Mouse (Mus musculus): ENCODE measurements around the gene Pla2g12a. TPM values are rescaled to one million over a fixed set of nuclear protein-coding genes. Genes with fewer than 3 reads are reported as not detected.

The Pla2g12a gene
- polyA plus RNA-seq (2012; rRNA removed) (16.4 and 18.0 TPM in 2 replicates), polyA plus RNA-seq (2014; fragmentation: Nextera tagmentation; extraction: Ambion mirVana) (26.2 and 27.5 TPM in 2 replicates)

DNA sequence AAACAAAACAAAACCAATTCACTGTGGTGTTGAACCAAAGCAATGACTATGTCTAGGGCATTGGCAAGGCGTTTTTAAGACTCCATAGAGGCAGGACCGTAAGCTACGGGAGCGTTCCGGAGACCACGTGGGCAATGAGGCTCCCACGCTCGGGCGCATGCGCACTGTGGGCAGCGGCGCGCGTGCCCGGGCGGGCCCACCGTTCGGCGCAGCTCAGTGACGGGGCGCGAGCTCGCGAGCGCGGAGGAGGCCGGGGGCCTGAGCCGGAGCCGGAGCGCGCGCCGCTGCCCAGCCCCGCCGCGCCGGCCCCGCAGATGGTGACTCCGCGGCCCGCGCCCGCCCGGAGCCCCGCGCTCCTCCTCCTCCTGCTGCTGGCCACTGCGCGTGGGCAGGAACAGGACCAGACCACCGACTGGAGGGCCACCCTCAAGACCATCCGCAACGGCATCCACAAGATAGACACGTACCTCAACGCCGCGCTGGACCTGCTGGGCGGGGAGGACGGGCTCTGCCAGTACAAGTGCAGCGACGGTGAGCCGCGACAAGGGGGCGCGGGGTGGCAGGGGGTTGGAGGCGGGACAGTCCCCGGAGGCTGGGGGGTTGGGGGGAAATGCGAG is at the start of gene Pla2g12a:
Pla2g12a (plus strand) TSS at position 202 of the 617 bp plus-strand sequence.
- H3K4me1 ChIP-seq (ENCODE audit: control insufficient read depth, insufficient read depth, low read length), result no peaks in the 10 kb centered on the region; the same call in 1 of the 2 replicates
- WGBS, result under 1% methylated on average over 66 of the region's 66 CpGs
- peak within 1 kb of the TSS; percentile 55; the same call in 1 of the 2 replicates for H3K27ac ChIP-seq (replicated peaks; ENCODE audit: low read depth, low read length)
- H3K27me3 ChIP-seq (ENCODE audit: control insufficient read depth, insufficient read depth, low read length), result no peaks in the 10 kb centered on the region
- no peaks in the 10 kb centered on the region for H3K9me3 ChIP-seq (ENCODE audit: control insufficient read depth, low read length)
- ATAC-seq (ENCODE audit: low FRiP score, low read depth), result peak; percentile 91
- H3K9ac ChIP-seq (ENCODE audit: low read depth, low read length, severe bottlenecking), result peak within 1 kb of the TSS; percentile 70
- H3K36me3 ChIP-seq (ENCODE audit: control insufficient read depth, insufficient read depth, low read length), result no peaks in the 10 kb centered on the region
- peak; percentile 85 for DNase-seq (ENCODE audit: low spot score)
- peak within 1 kb of the TSS; percentile 92 for H3K4me2 ChIP-seq (replicated peaks; ENCODE audit: low read depth, low read length, severe bottlenecking)
- TF ChIP-seq POLR2A (IDR thresholded peaks at IDR 0.05; ENCODE audit: borderline replicate concordance, extremely low read depth, insufficient read depth, insufficient read length), result no peak
- H3K4me3 ChIP-seq (replicated peaks; ENCODE audit: low read length), result peak within 1 kb of the TSS; percentile 60

DNA sequence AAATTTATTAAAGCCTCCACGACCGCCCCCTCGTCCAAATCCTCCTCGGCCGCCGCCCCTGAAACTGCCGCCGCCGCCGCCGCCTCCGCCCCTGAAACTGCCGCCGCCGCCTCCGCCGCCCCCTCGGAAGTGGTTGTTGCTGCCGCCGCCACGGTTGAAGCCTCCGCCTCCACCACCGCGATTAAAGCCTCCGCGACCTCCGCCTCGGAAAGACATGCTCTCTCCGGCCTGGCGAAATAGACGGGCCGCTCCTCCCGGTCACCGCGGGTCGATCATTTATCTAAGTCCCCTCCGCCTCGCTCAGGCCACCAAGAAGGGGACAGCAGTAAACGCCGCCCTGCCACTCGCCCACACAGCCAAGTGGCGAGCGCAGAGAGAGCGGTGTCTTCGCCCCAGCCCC is 47.8 kb upstream of the Pla2g12a start:
- WGBS, result under 1% methylated on average over 39 of the region's 45 CpGs
- ATAC-seq (ENCODE audit: low FRiP score, low read depth) (no peak), DNase-seq (ENCODE audit: low spot score) (no peak)
- Histone ChIP-seq H3K4me1 (ENCODE audit: control insufficient read depth, insufficient read depth, low read length) (peaks cover 9% of the 10 kb centered on the region; the same call in 1 of the 2 replicates), H3K27ac (replicated peaks; ENCODE audit: low read depth, low read length) (peak overlapping the region; percentile 91), H3K9ac (ENCODE audit: low read depth, low read length, severe bottlenecking) (peak overlapping the region; percentile 80), H3K4me3 (replicated peaks; ENCODE audit: low read length) (peak overlapping the region; percentile 95), H3K9me3 (ENCODE audit: control insufficient read depth, low read length) (no peaks in the 10 kb centered on the region), H3K36me3 (ENCODE audit: control insufficient read depth, insufficient read depth, low read length) (peaks cover 17% of the 10 kb centered on the region), H3K4me2 (replicated peaks; ENCODE audit: low read depth, low read length, severe bottlenecking) (peak overlapping the region; percentile 66), H3K27me3 (ENCODE audit: control insufficient read depth, insufficient read depth, low read length) (no peaks in the 10 kb centered on the region)
- no peak for TF ChIP-seq POLR2A (IDR thresholded peaks at IDR 0.05; ENCODE audit: borderline replicate concordance, extremely low read depth, insufficient read depth, insufficient read length)

DNA sequence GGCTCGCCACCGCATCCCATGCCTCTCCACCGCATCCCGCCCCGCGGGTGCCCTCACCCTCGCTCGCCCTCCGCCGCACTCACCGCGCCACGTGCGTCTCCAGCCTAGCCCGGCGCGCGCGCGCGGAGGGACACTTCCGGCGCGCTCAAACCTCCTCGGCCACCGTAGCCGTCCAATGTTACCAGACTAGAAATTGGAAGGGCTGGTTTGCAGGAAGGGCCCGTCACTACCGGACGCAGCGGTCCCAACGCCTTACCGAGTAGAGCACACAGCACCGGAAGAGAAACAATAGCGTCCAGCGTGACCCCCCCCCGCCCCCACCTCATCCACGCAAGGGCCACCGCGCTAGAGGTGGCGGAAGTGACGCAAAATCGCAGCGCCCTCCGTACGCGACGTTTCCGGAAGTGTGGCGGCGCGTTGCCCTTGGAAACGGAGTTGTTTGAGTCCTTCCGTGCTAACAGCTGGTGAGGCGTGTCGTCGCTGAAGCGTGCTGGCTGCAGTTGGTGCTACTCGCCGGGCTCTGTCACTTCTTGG is 47.3 kb upstream of the Pla2g12a start, which contains the start of gene Gar1:
Gar1 (minus strand) TSS at position 362 of the 534 bp plus-strand sequence.
- H3K9me3 ChIP-seq (ENCODE audit: control insufficient read depth, low read length), result no peaks in the 10 kb centered on the region
- peak within 1 kb of the TSS; percentile 80 for H3K9ac ChIP-seq (ENCODE audit: low read depth, low read length, severe bottlenecking)
- peaks cover 13% of the 10 kb centered on the region for H3K36me3 ChIP-seq (ENCODE audit: control insufficient read depth, insufficient read depth, low read length)
- ATAC-seq (ENCODE audit: low FRiP score, low read depth) (peak; percentile 94), DNase-seq (ENCODE audit: low spot score) (peak; percentile 97)
- under 1% methylated on average over 59 of the region's 60 CpGs for WGBS
- 0 out of 2 replicates have a peak, but pooled peaks have one; percentile 43 for TF ChIP-seq POLR2A (IDR thresholded peaks at IDR 0.05; ENCODE audit: borderline replicate concordance, extremely low read depth, insufficient read depth, insufficient read length)
- H3K4me2 ChIP-seq (replicated peaks; ENCODE audit: low read depth, low read length, severe bottlenecking), result peak within 1 kb of the TSS; percentile 69
- H3K4me1 ChIP-seq (ENCODE audit: control insufficient read depth, insufficient read depth, low read length), result peaks cover 9% of the 10 kb centered on the region; the same call in 1 of the 2 replicates
- peak within 1 kb of the TSS; percentile 91 for H3K27ac ChIP-seq (replicated peaks; ENCODE audit: low read depth, low read length)
- no peaks in the 10 kb centered on the region for H3K27me3 ChIP-seq (ENCODE audit: control insufficient read depth, insufficient read depth, low read length)
- peak within 1 kb of the TSS; percentile 95 for H3K4me3 ChIP-seq (replicated peaks; ENCODE audit: low read length)

DNA sequence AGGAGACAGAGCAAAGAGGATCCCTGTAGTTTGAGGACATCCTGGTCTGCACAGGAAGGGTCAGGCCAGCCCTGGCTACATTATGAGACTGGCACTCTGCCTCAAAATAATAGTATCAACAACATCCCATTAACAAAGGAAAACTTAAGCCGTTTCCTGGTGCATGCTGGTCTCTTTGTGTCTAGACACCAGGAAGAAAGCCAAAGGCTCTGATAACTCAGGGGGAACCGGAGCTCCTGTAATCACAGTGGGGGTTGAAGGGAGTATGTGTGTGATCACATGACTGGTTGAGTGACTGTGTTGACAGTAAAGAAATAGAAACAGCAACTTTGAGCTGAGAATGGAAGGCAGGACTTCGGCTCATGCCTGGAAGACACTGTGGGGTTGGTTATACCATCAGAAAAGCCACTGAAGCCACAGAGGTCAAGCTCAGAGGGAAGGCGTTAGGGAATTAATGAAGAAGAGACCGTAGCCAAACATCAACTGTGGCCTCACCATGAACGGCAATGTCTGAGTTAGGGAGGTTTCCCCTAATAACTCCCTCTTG is 42.9 kb upstream of the Pla2g12a start, which contains the start of gene Cfi:
Cfi (plus strand) TSS at position 497 of the 547 bp plus-strand sequence.
- H3K4me1 ChIP-seq (ENCODE audit: control insufficient read depth, insufficient read depth, low read length), result no peaks in the 10 kb centered on the region
- no peak within 1 kb of the TSS for H3K27ac ChIP-seq (replicated peaks; ENCODE audit: low read depth, low read length)
- no peaks in the 10 kb centered on the region for H3K9me3 ChIP-seq (ENCODE audit: control insufficient read depth, low read length)
- H3K9ac ChIP-seq (ENCODE audit: low read depth, low read length, severe bottlenecking), result no peak within 1 kb of the TSS
- TF ChIP-seq POLR2A (IDR thresholded peaks at IDR 0.05; ENCODE audit: borderline replicate concordance, extremely low read depth, insufficient read depth, insufficient read length), result no peak
- ATAC-seq (ENCODE audit: low FRiP score, low read depth), result no peak
- H3K36me3 ChIP-seq (ENCODE audit: control insufficient read depth, insufficient read depth, low read length), result no peaks in the 10 kb centered on the region
- H3K4me3 ChIP-seq (replicated peaks; ENCODE audit: low read length), result no peak within 1 kb of the TSS
- 76% methylated on average over 6 of the region's 6 CpGs for WGBS
- no peak within 1 kb of the TSS; the same call in 1 of the 2 replicates for H3K4me2 ChIP-seq (replicated peaks; ENCODE audit: low read depth, low read length, severe bottlenecking)
- no peaks in the 10 kb centered on the region for H3K27me3 ChIP-seq (ENCODE audit: control insufficient read depth, insufficient read depth, low read length)
- DNase-seq (ENCODE audit: low spot score), result no peak

DNA sequence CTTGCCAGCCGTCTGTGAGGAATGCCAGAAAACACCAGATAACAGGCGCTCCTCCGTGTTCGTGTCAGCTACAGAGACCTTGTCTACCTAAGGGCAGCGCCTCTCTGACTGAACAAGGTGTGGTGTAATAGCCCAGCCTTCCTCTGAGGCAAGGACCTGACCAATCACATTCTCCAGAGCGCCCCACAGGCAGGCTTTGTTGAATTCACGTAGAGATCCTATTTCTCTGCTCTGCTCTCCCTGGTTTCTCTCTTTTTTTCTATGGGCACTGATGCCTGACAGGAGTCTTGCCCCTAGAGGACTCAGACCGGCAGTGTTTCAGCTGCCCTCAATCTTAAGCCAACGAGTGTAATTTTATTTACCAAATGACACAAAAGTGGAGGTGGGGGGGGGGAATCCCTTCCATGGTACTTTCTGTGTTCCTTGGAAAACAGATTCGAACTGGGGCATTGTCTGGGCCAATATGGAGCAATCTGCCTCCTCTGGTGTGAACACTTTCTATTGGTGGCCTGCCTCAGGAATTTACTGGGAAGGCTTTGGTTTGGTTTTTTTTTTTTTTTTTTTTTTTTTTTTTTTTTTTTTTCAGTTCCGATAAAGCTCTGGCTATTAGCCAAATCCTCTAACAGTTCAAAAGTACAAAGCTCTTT is 42.2 kb upstream of the Pla2g12a start:
- WGBS, result 22% methylated on average over 11 of the region's 11 CpGs

More for the DNA sequence above, 42.2 kb upstream of the Pla2g12a start:
- Histone ChIP-seq H3K36me3 (ENCODE audit: control insufficient read depth, insufficient read depth, low read length) (no peaks in the 10 kb centered on the region), H3K4me2 (replicated peaks; ENCODE audit: low read depth, low read length, severe bottlenecking) (no peak overlapping the region; the same call in 1 of the 2 replicates), H3K27ac (replicated peaks; ENCODE audit: low read depth, low read length) (no peak overlapping the region), H3K9ac (ENCODE audit: low read depth, low read length, severe bottlenecking) (no peak overlapping the region), H3K9me3 (ENCODE audit: control insufficient read depth, low read length) (no peaks in the 10 kb centered on the region), H3K4me3 (replicated peaks; ENCODE audit: low read length) (no peak overlapping the region), H3K27me3 (ENCODE audit: control insufficient read depth, insufficient read depth, low read length) (no peaks in the 10 kb centered on the region), H3K4me1 (ENCODE audit: control insufficient read depth, insufficient read depth, low read length) (no peaks in the 10 kb centered on the region)
- no peak for TF ChIP-seq POLR2A (IDR thresholded peaks at IDR 0.05; ENCODE audit: borderline replicate concordance, extremely low read depth, insufficient read depth, insufficient read length)
- DNase-seq (ENCODE audit: low spot score) (no peak), ATAC-seq (ENCODE audit: low FRiP score, low read depth) (no peak)
